Mouse (Mus musculus): Measurements from ENCODE around the gene Wdr63.

The Wdr63 gene

GRCm38 (mm10) chr3:146107921-146108571 is at the start of gene Wdr63:
Gene Wdr63 (minus strand): TSS chr3:146108130.
- DNase-seq (ENCODE audit: low read depth, low spot score), result peak; percentile 53

GRCm38 (mm10) chr3:146156811-146157210 is 48.9 kb upstream of the Wdr63 start:
- no peak for DNase-seq (ENCODE audit: low read depth, low spot score)

DNA sequence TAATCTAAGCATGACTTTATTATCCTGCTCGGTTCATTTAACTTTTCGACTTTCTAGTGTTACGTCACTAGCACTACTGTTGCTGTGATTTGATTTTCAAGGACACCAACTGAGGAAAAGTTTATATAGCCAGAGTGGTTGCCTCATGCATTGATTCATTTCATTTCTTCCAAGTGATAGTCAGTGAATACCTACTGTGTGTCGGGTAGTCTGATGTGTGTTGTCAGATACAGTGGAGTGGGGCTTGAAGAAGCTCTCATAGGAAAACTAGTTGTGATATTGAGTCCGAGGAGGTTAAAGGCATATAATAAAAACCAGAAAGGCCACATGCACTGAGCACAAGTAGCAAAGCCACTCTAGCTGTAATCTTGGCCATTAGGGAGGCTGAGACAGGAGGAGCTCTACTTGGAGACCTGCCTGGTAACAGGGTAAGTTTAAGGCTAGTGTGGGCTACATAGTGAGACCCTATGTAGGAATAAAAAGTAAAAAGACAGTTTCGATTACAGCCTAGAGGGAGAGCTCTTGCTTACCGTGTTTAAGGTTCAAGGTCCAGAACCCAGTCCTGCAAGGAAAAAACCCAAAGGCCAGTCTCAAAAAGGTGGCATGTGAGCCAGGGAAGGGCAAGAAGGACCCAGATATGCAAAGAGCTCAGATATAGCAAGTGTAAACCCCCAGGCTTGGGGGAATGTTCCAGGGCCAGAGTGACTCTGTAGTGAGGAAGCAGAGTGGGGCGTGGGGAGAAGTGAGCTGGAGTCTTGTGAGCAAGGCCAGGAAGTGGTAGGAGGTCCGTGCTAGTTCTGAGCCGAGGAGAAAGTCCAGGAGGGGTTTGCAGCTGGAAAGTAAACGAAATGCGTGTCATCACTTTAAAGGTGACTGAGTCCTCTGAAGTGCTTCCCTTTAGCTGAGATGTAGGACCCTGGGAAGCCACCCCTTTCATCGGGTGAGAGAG is 48.0 kb upstream of the Wdr63 start:
- no peak for DNase-seq (ENCODE audit: low read depth, low spot score)

GRCm38 (mm10) chr3:146153862-146154611 is 46.1 kb upstream of the Wdr63 start:
- peak; percentile 37 for DNase-seq (ENCODE audit: low read depth, low spot score)

DNA sequence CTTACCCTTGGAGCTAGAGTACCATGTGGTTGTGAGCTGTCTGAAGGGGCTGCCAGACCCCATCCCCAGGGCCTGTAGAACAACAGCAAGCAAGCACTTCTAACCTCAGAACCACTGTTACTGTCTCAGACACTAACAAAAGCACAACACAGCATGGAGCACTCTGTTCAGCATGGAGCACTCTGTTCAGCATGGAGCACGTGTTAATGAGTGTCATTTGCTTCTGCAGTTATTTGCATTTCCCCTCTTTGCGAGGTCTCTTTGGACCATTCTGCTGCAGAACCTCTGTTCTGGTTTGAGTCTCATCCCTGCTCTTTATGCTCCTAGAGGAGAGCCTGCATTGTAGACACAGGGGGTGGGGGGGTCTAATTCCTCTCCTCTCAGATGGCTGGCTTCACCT is 45.0 kb upstream of the Wdr63 start:
- no peak for DNase-seq (ENCODE audit: low read depth, low spot score)

GRCm38 (mm10) chr3:146152348-146152747 is 44.4 kb upstream of the Wdr63 start:
- no peak for DNase-seq (ENCODE audit: low read depth, low spot score)

DNA sequence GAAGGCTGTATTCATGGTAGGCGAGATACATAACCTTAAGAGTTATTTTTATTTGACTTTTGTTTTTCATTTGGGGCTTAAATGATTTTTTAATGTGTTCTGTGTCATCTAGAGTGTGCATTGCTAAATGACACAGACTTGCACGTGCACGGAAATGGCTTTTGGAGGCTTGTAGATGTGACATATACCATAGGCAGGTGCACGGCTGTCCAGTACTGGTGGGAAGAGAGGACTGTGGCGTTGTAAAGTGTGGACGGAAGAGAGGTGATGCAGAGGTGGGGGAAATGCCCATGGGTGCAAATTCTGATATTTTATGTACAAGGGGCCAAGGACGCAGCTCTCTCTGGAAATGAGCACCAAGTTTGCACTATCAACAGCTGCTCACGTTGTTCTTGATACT is 43.8 kb upstream of the Wdr63 start:
- no peak for DNase-seq (ENCODE audit: low read depth, low spot score)

GRCm38 (mm10) chr3:146151328-146151727 is 43.4 kb upstream of the Wdr63 start:
- DNase-seq (ENCODE audit: low read depth, low spot score), result no peak

DNA sequence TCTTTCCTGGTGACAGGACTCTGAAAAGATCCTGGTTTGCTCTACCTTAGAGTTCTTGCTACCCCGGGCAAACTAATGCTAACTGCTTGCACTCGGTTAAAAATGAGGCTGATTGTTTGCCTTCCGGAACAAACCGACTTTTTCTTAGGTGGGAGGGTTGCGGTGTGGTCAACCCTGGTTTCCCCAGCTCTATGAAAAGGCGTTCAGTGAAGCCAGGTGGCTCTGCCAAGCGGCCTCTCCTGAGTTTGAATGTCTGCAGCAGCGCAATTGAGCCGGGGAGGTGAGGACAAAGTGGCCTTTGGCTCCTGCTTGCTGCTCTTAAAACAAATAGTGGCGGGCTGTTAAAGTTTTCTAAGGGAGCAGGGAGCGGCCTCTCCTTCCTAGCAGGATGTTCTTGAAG is 42.6 kb upstream of the Wdr63 start:
- DNase-seq (ENCODE audit: low read depth, low spot score), result no peak

- DNase-seq (ENCODE audit: low read depth, low spot score), result no peak
Observed at GRCm38 (mm10) chr3:146150058-146150400, 42.1 kb upstream of the Wdr63 start.

DNA sequence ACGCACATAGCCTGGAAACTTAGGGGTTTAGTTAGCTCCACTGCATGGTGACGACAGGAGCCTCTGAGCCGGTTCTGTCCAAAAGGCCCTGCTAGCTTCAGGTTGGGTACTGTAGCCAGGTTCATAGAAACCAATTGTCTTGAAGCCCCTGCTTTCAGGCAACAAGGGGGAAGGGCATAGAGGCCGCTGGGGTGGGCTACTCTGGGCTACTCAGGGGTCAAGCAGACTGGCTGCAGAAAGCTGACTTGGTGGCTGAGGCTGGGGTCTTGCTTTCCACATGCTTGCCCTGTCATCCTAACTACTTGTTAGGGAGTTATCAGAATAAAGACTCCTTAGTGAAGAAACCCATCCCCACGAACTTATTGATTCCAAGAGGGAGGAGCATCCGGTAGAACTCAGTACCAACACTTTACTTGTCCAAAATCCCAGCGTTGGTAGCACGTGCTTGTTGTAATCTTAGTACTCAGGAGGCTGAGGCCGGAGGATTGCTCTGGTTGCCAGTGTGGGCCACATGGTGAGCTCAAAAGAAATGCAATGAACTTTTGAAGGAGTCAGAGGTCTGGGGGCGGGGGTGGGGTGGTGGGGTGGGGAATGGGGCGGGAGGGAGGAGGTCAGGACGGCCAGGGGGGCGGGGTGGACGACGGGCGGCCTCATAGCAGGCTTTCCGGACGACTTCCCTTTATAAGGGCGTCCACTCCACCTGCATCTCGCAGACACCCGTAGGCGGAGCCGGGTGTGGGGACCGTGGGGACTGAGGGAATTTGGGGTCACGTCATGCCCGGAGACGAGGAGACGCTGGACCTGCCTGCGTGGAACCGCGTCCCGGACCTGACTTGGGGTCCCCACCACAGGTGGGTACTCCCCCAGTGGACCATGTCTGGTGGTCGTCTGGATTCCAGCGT is 41.5 kb upstream of the Wdr63 start, which contains the start of gene Mcoln2:
TSS of gene Mcoln2 (plus strand) at position 678 of the 902 bp plus-strand sequence.
- no peak for DNase-seq (ENCODE audit: low read depth, low spot score)

GRCm38 (mm10) chr3:146146131-146146530 is 38.2 kb upstream of the Wdr63 start:
- no peak for DNase-seq (ENCODE audit: low read depth, low spot score)

DNA sequence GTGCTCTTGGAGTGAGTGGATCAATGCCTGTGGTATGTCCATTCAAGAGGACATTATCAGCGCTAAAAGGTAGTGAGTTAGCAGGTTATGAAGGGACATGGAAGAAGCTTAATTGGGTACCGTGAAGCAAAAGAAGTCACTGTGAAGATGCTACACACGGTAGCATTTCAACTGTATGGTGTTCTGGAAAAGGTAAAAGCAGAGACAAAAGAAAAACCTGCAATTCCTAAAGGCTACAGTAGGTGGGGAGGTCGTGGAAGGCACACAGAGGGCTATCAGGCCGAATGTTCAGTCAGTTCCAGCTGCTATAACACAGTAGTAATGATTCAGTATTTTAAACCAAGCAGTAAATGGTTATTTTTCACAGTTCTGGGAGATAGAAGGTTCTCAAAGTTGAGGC is 37.6 kb upstream of the Wdr63 start:
- DNase-seq (ENCODE audit: low read depth, low spot score), result no peak

DNA sequence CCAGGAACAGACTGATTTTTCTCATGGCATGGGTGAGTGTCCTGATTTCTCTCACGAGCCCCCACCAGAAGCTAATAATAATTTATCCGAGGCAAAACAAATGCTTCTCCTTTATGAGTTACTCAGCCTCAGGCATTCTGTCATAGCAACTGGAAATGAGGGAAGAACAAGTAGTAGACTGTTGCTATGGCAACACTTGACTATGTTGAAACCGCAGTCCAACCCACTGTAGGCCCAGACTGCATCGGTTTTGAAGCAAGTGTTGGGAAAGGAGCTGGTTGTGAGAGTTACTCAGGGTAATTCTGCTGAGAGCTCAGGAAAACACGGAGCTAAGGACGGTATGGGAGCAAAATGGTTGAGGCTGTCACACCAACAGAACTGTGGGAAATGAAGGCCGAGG is 34.6 kb upstream of the Wdr63 start:
- no peak for DNase-seq (ENCODE audit: low read depth, low spot score)

DNA sequence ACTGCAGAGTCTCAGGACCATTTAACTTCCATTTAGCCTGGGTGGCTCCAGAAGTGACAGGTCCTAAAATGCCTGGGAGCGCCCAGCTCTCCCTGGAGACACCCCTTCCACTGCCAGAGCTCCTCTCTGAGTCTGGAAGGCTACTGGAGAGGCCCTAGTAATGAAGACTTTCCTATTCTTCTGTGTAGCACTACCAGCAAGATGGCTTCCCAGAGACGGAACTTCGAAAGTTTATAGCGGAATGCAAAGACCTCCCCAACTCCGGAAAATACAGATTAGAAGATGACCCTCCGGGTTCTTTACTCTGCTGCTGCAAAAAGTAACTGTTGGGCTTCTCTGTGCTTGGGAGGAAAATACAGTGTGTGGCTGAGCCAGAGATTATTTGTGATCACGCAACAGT is 32.3 kb upstream of the Wdr63 start:
- DNase-seq (ENCODE audit: low read depth, low spot score), result no peak

DNA sequence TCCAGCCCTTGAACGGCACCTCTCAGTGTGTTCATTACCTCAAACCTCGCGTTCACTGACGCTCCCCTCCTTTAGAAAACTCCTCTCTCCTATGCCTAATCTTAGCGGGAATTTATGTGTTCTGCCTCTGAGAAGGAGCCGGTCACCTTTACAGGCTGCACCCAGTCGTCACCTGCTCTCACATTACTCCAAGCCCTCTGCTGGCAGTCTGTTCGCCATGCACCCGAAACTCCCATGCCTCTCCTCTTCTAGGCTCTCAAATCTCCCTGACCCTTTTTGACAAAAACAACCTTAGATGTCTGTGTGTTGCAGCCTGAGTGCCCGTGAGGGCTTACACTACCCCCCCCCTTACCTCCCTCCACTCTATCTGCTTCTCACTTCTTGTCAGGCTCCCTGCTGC is 28.5 kb upstream of the Wdr63 start:
- no peak for DNase-seq (ENCODE audit: low read depth, low spot score)

- DNase-seq (ENCODE audit: low read depth, low spot score), result no peak
Observed at GRCm38 (mm10) chr3:146135417-146135816, 27.5 kb upstream of the Wdr63 start.

- no peak for DNase-seq (ENCODE audit: low read depth, low spot score)
Observed at GRCm38 (mm10) chr3:146134834-146135233, 26.9 kb upstream of the Wdr63 start.

GRCm38 (mm10) chr3:146127205-146127604 is 19.3 kb upstream of the Wdr63 start:
- DNase-seq (ENCODE audit: low read depth, low spot score), result no peak

- no peak for DNase-seq (ENCODE audit: low read depth, low spot score)
Observed at GRCm38 (mm10) chr3:146123464-146123825, 15.5 kb upstream of the Wdr63 start.

DNA sequence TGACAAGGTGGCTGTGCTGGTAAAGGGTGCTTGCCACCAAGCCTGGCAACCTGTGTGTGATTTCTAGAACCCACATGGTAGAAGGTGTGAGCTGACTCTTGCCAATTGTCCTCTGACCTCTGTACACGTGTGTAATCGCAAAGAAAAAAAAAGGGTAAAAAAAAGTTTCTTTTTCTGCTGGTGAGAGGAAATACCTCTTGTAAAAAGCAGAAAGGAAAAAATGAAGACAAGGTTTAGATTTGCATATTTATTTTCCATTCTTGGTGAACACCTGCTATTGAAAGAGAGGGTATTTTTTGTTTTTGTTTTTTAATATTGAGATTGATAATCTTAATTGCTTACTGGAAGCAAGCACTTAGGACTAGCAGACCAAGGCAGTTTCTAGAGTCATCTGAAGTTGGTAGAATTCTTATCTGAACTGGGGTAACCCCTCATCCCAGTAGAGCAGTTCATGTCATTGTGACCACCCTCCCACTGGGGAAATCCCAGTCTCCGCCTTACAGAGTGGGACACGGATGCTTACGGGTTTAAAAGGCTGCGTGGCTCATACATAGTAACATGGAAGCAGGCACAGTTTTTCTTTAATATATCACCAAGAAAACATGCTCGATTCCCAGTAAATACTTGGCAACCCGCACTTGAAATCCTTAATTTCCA is 15.0 kb upstream of the Wdr63 start:
- DNase-seq (ENCODE audit: low read depth, low spot score), result no peak
